Mouse (Mus musculus) megakaryocyte, embryonic 14.5 days (primary cell): ENCODE data around the gene Olfr1062. TPM values are rescaled to one million over a fixed set of nuclear protein-coding genes. Genes with fewer than 3 reads are reported as not detected.
"Not testable (repeated sequence)": the region's sequence is repeated elsewhere in the genome, so short reads cannot be mapped to it uniquely, and the experiment has no call there.

Experiments used
- H3K27me3 ChIP-seq: replicated peaks from 2 replicates; pipeline ENCODE3; 2012; ENCODE audit warnings: inconsistent platforms
- H3K36me3 ChIP-seq: replicated peaks from 2 replicates; pipeline ENCODE3; 2012; ENCODE audit warnings: low read length, inconsistent platforms, mixed read lengths
- H3K4me1 ChIP-seq: 2 replicates; pipeline ENCODE4 v1.6.1; 2012; ENCODE audit warnings: inconsistent platforms
- H3K4me3 ChIP-seq: replicated peaks from 2 replicates; pipeline ENCODE3; 2012; ENCODE audit warnings: moderate library complexity, mild to moderate bottlenecking, inconsistent platforms
- H3K9me3 ChIP-seq: 2 replicates; pipeline ENCODE4 v1.6.1; 2012; ENCODE audit warnings: inconsistent platforms
- FLI1 ChIP-seq: IDR thresholded peaks from 2 replicates; pipeline ENCODE4 v1.6.1; 2012; ENCODE audit warnings: low read length, inconsistent platforms, mixed read lengths
- GATA1 ChIP-seq: IDR thresholded peaks from 3 replicates; pipeline ENCODE4 v1.6.1; 2012; ENCODE audit warnings: mixed read lengths, low read length, inconsistent platforms, borderline replicate concordance
- polyA plus RNA-seq: library from polyadenylated mRNA; stranded (reverse); fragments of >175 nt; gene quantifications from 2 replicates; pipeline ENCODE4 v1.2.3, GENCODE M21; 2012; ENCODE audit warnings: low replicate concordance; ENCODE audit not compliant: insufficient read depth

Gene Olfr1062
- not detected in 2 replicates for polyA plus RNA-seq

GRCm38 (mm10) chr2:86426649-86427048 is at the start of gene Olfr1062:
Gene Olfr1062 (minus strand): TSS chr2:86426749.
- H3K4me3 ChIP-seq, H3K27me3 ChIP-seq, H3K36me3 ChIP-seq, H3K9me3 ChIP-seq, H3K4me1 ChIP-seq: not testable (repeated sequence)

- no peak for TF ChIP-seq FLI1
- H3K4me3 ChIP-seq: no peak overlapping the region
- H3K36me3 ChIP-seq: no peaks in the 10 kb centered on the region
Measured at GRCm38 (mm10) chr2:86464442-86465109, 38.0 kb upstream of the Olfr1062 start.

DNA sequence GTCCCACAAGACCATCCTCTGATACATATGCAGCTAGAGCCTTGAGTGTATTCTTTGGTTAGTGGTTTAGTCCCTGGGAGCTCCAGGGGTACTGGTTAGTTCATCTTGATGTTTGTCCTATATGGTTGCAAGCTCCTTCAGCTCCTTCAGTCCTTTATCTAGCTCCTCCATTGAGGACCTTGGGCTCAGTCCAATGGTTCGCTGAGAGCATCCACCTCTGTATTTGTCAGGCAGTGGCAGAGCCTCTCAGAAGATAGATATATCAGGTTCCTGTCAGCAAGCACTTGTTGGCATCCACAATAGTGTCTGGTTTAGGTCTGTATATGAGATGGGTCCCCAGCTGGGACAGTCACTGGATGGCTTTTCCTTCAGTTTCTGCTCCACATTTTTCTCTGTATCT is 33.9 kb upstream of the Olfr1062 start:
- no peaks in the 10 kb centered on the region for H3K4me1 ChIP-seq
- no peaks in the 10 kb centered on the region for H3K36me3 ChIP-seq
- TF ChIP-seq GATA1: no peak
- H3K9me3 ChIP-seq: no peaks in the 10 kb centered on the region
- H3K4me3 ChIP-seq: no peak overlapping the region
- H3K27me3 ChIP-seq: no peaks in the 10 kb centered on the region

More at GRCm38 (mm10) chr2:86464442-86465109, 38.0 kb upstream of the Olfr1062 start:
- Histone ChIP-seq H3K4me1 (no peaks in the 10 kb centered on the region), H3K9me3 (no peaks in the 10 kb centered on the region), H3K27me3 (no peaks in the 10 kb centered on the region)

- TF ChIP-seq FLI1 (no peak), GATA1 (no peak)
Measured at GRCm38 (mm10) chr2:86456169-86456568, 29.6 kb upstream of the Olfr1062 start, which contains the start of gene Olfr1066. Gene Olfr1066 (minus strand): TSS chr2:86456269.

DNA sequence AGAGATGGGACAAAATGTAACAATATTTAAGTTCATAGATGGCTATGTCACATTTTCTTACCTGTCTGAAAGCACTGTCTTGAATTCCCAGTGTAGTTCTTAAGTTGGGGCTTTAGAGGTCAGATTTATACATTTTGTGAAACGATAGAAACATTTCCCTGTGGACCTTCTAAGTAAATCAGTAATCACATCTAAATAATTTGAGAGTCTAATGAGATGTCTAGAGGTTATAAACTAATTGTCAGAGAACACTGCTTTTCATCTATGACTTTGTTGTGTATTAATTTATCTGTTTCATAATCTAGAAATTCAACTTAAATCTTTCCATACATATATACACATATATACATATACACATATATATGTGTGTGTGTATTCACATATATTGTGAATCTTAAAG is 23.9 kb upstream of the Olfr1062 start, which contains the start of gene Olfr1065:
Olfr1065 (minus strand) TSS at position 101 of the 400 bp plus-strand sequence.
- H3K9me3 ChIP-seq, H3K27me3 ChIP-seq, H3K4me3 ChIP-seq, H3K36me3 ChIP-seq, H3K4me1 ChIP-seq: not testable (repeated sequence)

More at GRCm38 (mm10) chr2:86456169-86456568, 29.6 kb upstream of the Olfr1062 start, which contains the start of gene Olfr1066:
- no peak within 1 kb of the TSS for H3K4me3 ChIP-seq
- no peaks in the 10 kb centered on the region for H3K9me3 ChIP-seq
- no peaks in the 10 kb centered on the region for H3K36me3 ChIP-seq
- no peaks in the 10 kb centered on the region for H3K27me3 ChIP-seq
- H3K4me1 ChIP-seq: no peaks in the 10 kb centered on the region

DNA sequence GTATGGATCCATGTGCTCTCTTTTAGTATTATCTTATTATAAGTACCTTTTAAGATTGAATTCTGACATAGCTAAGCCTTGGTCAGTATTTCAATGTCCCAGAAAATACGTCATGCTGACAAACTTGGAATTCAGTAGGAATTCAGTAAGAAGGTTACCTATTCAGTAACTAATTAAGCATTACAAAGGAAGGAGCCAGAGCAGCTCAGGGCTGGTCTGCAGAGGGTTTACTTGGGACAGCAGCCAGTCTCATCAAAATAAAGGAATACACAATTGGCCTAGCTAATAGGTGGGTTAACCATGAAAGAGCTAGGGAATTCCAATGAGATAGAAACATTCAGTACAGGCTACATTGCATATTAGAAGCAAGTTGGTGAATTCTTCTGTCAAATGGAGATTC is 15.6 kb upstream of the Olfr1062 start:
- not testable (repeated sequence) for H3K9me3 ChIP-seq, H3K27me3 ChIP-seq, H3K4me3 ChIP-seq, H3K36me3 ChIP-seq, H3K4me1 ChIP-seq

DNA sequence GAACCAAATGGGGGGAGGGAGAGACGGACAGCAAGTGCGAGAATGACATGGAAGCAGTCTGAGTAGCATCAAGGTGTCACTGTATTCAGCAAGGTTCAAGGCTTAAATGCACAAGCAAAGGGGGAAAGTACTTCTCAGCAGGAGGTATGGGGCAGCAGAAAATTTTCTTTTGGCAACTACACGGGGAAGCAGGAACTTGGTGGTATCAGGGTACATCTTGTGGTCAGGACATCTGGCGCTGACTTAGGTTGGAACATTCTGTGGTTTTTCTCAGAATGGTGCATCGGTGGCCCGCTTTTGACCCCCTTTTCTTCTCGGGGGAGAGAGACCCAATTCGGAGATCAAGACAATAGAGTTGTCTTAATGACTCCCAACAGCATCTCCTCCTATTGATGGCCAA is 2.0 kb upstream of the Olfr1062 start:
- not testable (repeated sequence) for H3K27me3 ChIP-seq, H3K4me3 ChIP-seq, H3K4me1 ChIP-seq, H3K9me3 ChIP-seq, H3K36me3 ChIP-seq

DNA sequence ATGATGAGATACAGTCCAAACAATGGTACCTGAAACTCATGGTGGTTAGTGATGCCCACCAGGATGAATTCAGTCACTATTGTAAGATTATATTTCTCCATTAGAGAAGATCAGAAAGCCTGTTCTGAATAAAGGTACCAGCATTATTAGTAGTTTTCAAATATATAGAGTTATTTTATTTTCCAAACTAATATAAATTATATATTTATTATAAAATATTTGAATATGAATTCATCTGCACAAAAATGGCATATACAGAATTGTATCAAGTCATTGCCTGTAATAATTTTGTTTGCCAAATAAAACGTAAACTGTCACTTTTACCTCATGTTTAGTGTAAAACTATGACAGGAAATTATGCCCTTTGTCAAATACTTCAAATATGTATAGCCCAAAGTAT is 12.6 kb downstream of the Olfr1062 start, which contains the start of gene Olfr1061:
Olfr1061 (minus strand) TSS at position 101 of the 400 bp plus-strand sequence.
- no peak for TF ChIP-seq FLI1
- no peak for TF ChIP-seq GATA1
- no peaks in the 10 kb centered on the region for H3K27me3 ChIP-seq
- H3K4me1 ChIP-seq: no peaks in the 10 kb centered on the region
- no peaks in the 10 kb centered on the region for H3K9me3 ChIP-seq
- no peak within 1 kb of the TSS for H3K4me3 ChIP-seq
- H3K36me3 ChIP-seq: no peaks in the 10 kb centered on the region

- Histone ChIP-seq H3K4me1 (no peaks in the 10 kb centered on the region), H3K27me3 (no peaks in the 10 kb centered on the region), H3K9me3 (no peaks in the 10 kb centered on the region), H3K36me3 (no peaks in the 10 kb centered on the region), H3K4me3 (no peak overlapping the region)
- TF ChIP-seq FLI1: no peak
- no peak for TF ChIP-seq GATA1
Measured at GRCm38 (mm10) chr2:86395114-86395513, 31.4 kb downstream of the Olfr1062 start.

GRCm38 (mm10) chr2:86388461-86388860 is 38.1 kb downstream of the Olfr1062 start, which contains the start of gene Olfr1058:
Gene Olfr1058 (minus strand): TSS chr2:86388561.
- not testable (repeated sequence) for H3K9me3 ChIP-seq, H3K27me3 ChIP-seq, H3K4me1 ChIP-seq, H3K36me3 ChIP-seq, H3K4me3 ChIP-seq

GRCm38 (mm10) chr2:86378293-86378692 is 48.3 kb downstream of the Olfr1062 start, which contains the start of gene Olfr1057:
Gene Olfr1057 (minus strand): TSS chr2:86378393.
- TF ChIP-seq GATA1 (no peak), FLI1 (no peak)
- H3K4me3 ChIP-seq: no peak within 1 kb of the TSS
- no peaks in the 10 kb centered on the region for H3K27me3 ChIP-seq

More at GRCm38 (mm10) chr2:86378293-86378692, 48.3 kb downstream of the Olfr1062 start, which contains the start of gene Olfr1057:
- no peaks in the 10 kb centered on the region for H3K9me3 ChIP-seq
- no peaks in the 10 kb centered on the region for H3K36me3 ChIP-seq
- H3K4me1 ChIP-seq: no peaks in the 10 kb centered on the region

Other genes starting within 250 kb of the Olfr1062 start
- gene Olfr1044, start 248.9 kb downstream of the Olfr1062 start, polyA plus RNA-seq: not detected in 2 replicates
- not detected in 2 replicates for gene Olfr52, start 241.1 kb downstream of the Olfr1062 start, polyA plus RNA-seq
- gene Olfr1045, start 223.7 kb downstream of the Olfr1062 start, polyA plus RNA-seq: not detected in 2 replicates
- not detected in 2 replicates for gene Olfr1046, start 207.4 kb downstream of the Olfr1062 start, polyA plus RNA-seq
- gene Olfr1047, start 195.3 kb downstream of the Olfr1062 start, polyA plus RNA-seq: not detected in 2 replicates
- gene Olfr1048, start 186.5 kb downstream of the Olfr1062 start, polyA plus RNA-seq: not detected in 2 replicates
- not detected in 2 replicates for gene Olfr1049, start 168.4 kb downstream of the Olfr1062 start, polyA plus RNA-seq
- gene Olfr1051, start 147.7 kb downstream of the Olfr1062 start, polyA plus RNA-seq: not detected in 2 replicates
- not detected in 2 replicates for gene Olfr1052, start 134.3 kb downstream of the Olfr1062 start, polyA plus RNA-seq
- not detected in 2 replicates for gene Olfr1053, start 111.5 kb downstream of the Olfr1062 start, polyA plus RNA-seq
- gene Olfr1054, start 91.3 kb downstream of the Olfr1062 start, polyA plus RNA-seq: not detected in 2 replicates
- not detected in 2 replicates for gene Olfr1055, start 76.5 kb downstream of the Olfr1062 start, polyA plus RNA-seq
- gene Olfr1056, start 64.3 kb downstream of the Olfr1062 start, polyA plus RNA-seq: not detected in 2 replicates
- not detected in 2 replicates for gene Olfr1057, start 48.4 kb downstream of the Olfr1062 start, polyA plus RNA-seq
- not detected in 2 replicates for gene Olfr1058, start 38.2 kb downstream of the Olfr1062 start, polyA plus RNA-seq
- gene Olfr1061, start 12.7 kb downstream of the Olfr1062 start, polyA plus RNA-seq: not detected in 2 replicates
- gene Olfr1065, start 23.8 kb upstream of the Olfr1062 start, polyA plus RNA-seq: not detected in 2 replicates
- gene Olfr1066, start 29.5 kb upstream of the Olfr1062 start, polyA plus RNA-seq: not detected in 2 replicates
- gene Olfr228, start 60.6 kb upstream of the Olfr1062 start, polyA plus RNA-seq: not detected in 2 replicates
- not detected in 2 replicates for gene Olfr1076, start 81.7 kb upstream of the Olfr1062 start, polyA plus RNA-seq
- not detected in 2 replicates for gene Olfr1079, start 115.7 kb upstream of the Olfr1062 start, polyA plus RNA-seq
- gene Olfr1080, start 131.5 kb upstream of the Olfr1062 start, polyA plus RNA-seq: not detected in 2 replicates
- not detected in 2 replicates for gene Olfr1082, start 172.2 kb upstream of the Olfr1062 start, polyA plus RNA-seq
- gene Olfr1084, start 213.0 kb upstream of the Olfr1062 start, polyA plus RNA-seq: not detected in 2 replicates
- gene Olfr1085, start 235.3 kb upstream of the Olfr1062 start, polyA plus RNA-seq: not detected in 2 replicates